Mouse (Mus musculus): ENCODE measurements around the gene Add1. TPM values are rescaled to one million over a fixed set of nuclear protein-coding genes. Genes with fewer than 3 reads are reported as not detected.
A peak's percentile ranks its signal among the peaks of the same experiment; 100 is the strongest.
"Not testable (repeated sequence)": the region's sequence is repeated elsewhere in the genome, so short reads cannot be mapped to it uniquely, and the experiment has no call there.

Gene Add1
- total RNA-seq, 2 experiments from 2014 or later, result 444 to 448 TPM

GRCm38 (mm10) chr5:34590702-34591101, 17.2 kb downstream of the Add1 start:
- peak overlapping the region; percentile 79 for H3K27ac ChIP-seq
- TF ChIP-seq CTCF (conservative IDR thresholded peaks at IDR 0.05), result no peak

GRCm38 (mm10) chr5:34591388-34592004, 18.0 kb downstream of the Add1 start:
- peak overlapping the region; percentile 79 for H3K27ac ChIP-seq
- no peak overlapping the region for H3K4me3 ChIP-seq
- no peak for TF ChIP-seq CTCF (conservative IDR thresholded peaks at IDR 0.05)
- no peak for DNase-seq (ENCODE audit: low spot score in 2 of 2)

More at GRCm38 (mm10) chr5:34590702-34591101, 17.2 kb downstream of the Add1 start:
- DNase-seq (ENCODE audit: low spot score in 2 of 2), result no peak
- H3K4me3 ChIP-seq, result no peak overlapping the region

GRCm38 (mm10) chr5:34592224-34592623, 18.8 kb downstream of the Add1 start:
- DNase-seq (ENCODE audit: low spot score in 2 of 2), result not testable (repeated sequence)
- H3K27ac ChIP-seq, result peak overlapping the region; percentile 79

GRCm38 (mm10) chr5:34592666-34593065, 19.2 kb downstream of the Add1 start:
- H3K4me3 ChIP-seq, result no peak overlapping the region
- H3K27ac ChIP-seq, result peak overlapping the region; percentile 79
- DNase-seq (ENCODE audit: low spot score in 2 of 2), result no peak
- no peak for TF ChIP-seq CTCF (conservative IDR thresholded peaks at IDR 0.05)

More at GRCm38 (mm10) chr5:34592224-34592623, 18.8 kb downstream of the Add1 start:
- H3K4me3 ChIP-seq, result not testable (repeated sequence)

- H3K4me3 ChIP-seq, result no peak overlapping the region
- TF ChIP-seq CTCF (conservative IDR thresholded peaks at IDR 0.05), result no peak
- no peak for DNase-seq (ENCODE audit: low spot score in 2 of 2)
- H3K27ac ChIP-seq, result no peak overlapping the region
Observed at GRCm38 (mm10) chr5:34593202-34593727, 19.8 kb downstream of the Add1 start.

- TF ChIP-seq CTCF (conservative IDR thresholded peaks at IDR 0.05), result no peak
- Histone ChIP-seq H3K27ac (peak overlapping the region; percentile 32), H3K4me3 (no peak overlapping the region)
- no peak for DNase-seq (ENCODE audit: low spot score in 2 of 2)
Observed at GRCm38 (mm10) chr5:34604576-34604975, 31.1 kb downstream of the Add1 start.

GRCm38 (mm10) chr5:34607100-34607880, 33.8 kb downstream of the Add1 start:
- DNase-seq (ENCODE audit: low spot score in 2 of 2), result peak; percentile 16 to 18
- H3K27ac ChIP-seq, result peak overlapping the region; percentile 60
- peak; percentile 54 for TF ChIP-seq CTCF (conservative IDR thresholded peaks at IDR 0.05)
- H3K4me3 ChIP-seq, result no peak overlapping the region

- TF ChIP-seq CTCF (conservative IDR thresholded peaks at IDR 0.05), result no peak
- no peak overlapping the region for H3K4me3 ChIP-seq
- H3K27ac ChIP-seq, result peak overlapping the region; percentile 60; the same call in 1 of the 2 replicates
Observed at GRCm38 (mm10) chr5:34608226-34608625, 34.8 kb downstream of the Add1 start.

GRCm38 (mm10) chr5:34609966-34610365, 36.5 kb downstream of the Add1 start:
- TF ChIP-seq CTCF (conservative IDR thresholded peaks at IDR 0.05), result no peak
- no peak for DNase-seq (ENCODE audit: low spot score in 2 of 2)
- no peak overlapping the region; the same call in 1 of the 2 replicates for H3K27ac ChIP-seq
- H3K4me3 ChIP-seq, result no peak overlapping the region

More at GRCm38 (mm10) chr5:34608226-34608625, 34.8 kb downstream of the Add1 start:
- no peak for DNase-seq (ENCODE audit: low spot score in 2 of 2)

GRCm38 (mm10) chr5:34632996-34633395, 59.5 kb downstream of the Add1 start:
- TF ChIP-seq CTCF (conservative IDR thresholded peaks at IDR 0.05), result no peak

GRCm38 (mm10) chr5:34633641-34634040, 60.2 kb downstream of the Add1 start:
- peak overlapping the region; percentile 94; the same call in 1 of the 2 replicates for H3K27ac ChIP-seq
- TF ChIP-seq CTCF (conservative IDR thresholded peaks at IDR 0.05), result no peak
- DNase-seq (ENCODE audit: low spot score in 2 of 2), result no peak
- no peak overlapping the region for H3K4me3 ChIP-seq

More at GRCm38 (mm10) chr5:34632996-34633395, 59.5 kb downstream of the Add1 start:
- DNase-seq (ENCODE audit: low spot score in 2 of 2), result no peak
- no peak overlapping the region for H3K4me3 ChIP-seq
- no peak overlapping the region for H3K27ac ChIP-seq

- no peak for DNase-seq (ENCODE audit: low spot score in 2 of 2)
- no peak for TF ChIP-seq CTCF (conservative IDR thresholded peaks at IDR 0.05)
- H3K27ac ChIP-seq, result peak overlapping the region; percentile 94; the same call in 1 of the 2 replicates
- no peak overlapping the region for H3K4me3 ChIP-seq
Observed at GRCm38 (mm10) chr5:34634746-34635400, 61.4 kb downstream of the Add1 start.

All from layer of hippocampus, adult 2 months (tissue).